Mouse (Mus musculus) stomach, postnatal 0 days (tissue): ENCODE measurements at regions not wholly inside any gene's neighbourhood (a gene's known extent, or its start where the extent isn't known, plus 50 kb on each side); places are given as distances from the start of the nearest gene placed in this dataset.

ENCODE experiments used
- ATAC-seq: fragments of 200-750 bp; cut with Nextera tagmentation; 2 replicates; pipeline ENCODE4 v1.8.0; 2017; ENCODE audit not compliant: low FRiP score, low TSS enrichment
- DNase-seq: peaks from one replicate; pipeline ENCODE4 v3.0.0-alpha.2; 2016; ENCODE audit warnings: low spot score
- H3K27ac ChIP-seq: fragments of 300-500 bp; sonication (generic); replicated peaks from 2 replicates; pipeline ENCODE4 v1.5.1; 2014; ENCODE audit warnings: mild to moderate bottlenecking, control low read depth
- H3K27me3 ChIP-seq: fragments of 300-500 bp; sonication (generic); 2 replicates; pipeline ENCODE4 v1.6.1; 2014; ENCODE audit warnings: low read length; ENCODE audit not compliant: control insufficient read depth, insufficient read depth
- H3K36me3 ChIP-seq: fragments of 300-500 bp; sonication (generic); 2 replicates; pipeline ENCODE4 v1.6.1; 2014; ENCODE audit warnings: low read length, mixed read lengths; ENCODE audit not compliant: control insufficient read depth, insufficient read depth
- H3K4me1 ChIP-seq: fragments of 300-500 bp; sonication (generic); replicated peaks from 2 replicates; pipeline ENCODE4 v1.6.1; 2014; ENCODE audit warnings: antibody characterized with exemption; ENCODE audit not compliant: control insufficient read depth, insufficient read depth
- H3K4me2 ChIP-seq: fragments of 300-500 bp; sonication (generic); replicated peaks from 2 replicates; pipeline ENCODE4 v1.6.1; 2014; ENCODE audit warnings: low read depth, mild to moderate bottlenecking, control low read depth, moderate library complexity
- H3K4me3 ChIP-seq: fragments of 300-500 bp; sonication (generic); 2 replicates; pipeline ENCODE4 v1.5.1; 2014; ENCODE audit warnings: low read depth, low read length, control low read depth
- H3K9ac ChIP-seq: fragments of 300-500 bp; sonication (generic); 2 replicates; pipeline ENCODE4 v1.6.1; 2014; ENCODE audit warnings: mild to moderate bottlenecking, low read length, control low read depth, mixed read lengths
- H3K9me3 ChIP-seq: fragments of 300-500 bp; sonication (generic); 2 replicates; pipeline ENCODE4 v1.6.1; 2016; ENCODE audit warnings: low read length; ENCODE audit not compliant: control insufficient read depth
- CTCF ChIP-seq: IDR thresholded peaks from 2 replicates; pipeline ENCODE4 v1.5.1; 2016; ENCODE audit warnings: antibody characterized with exemption, low read depth, mild to moderate bottlenecking, moderate library complexity
- EP300 ChIP-seq: optimal IDR thresholded peaks from 2 replicates; pipeline ENCODE3; 2016; ENCODE audit warnings: antibody characterized with exemption
- WGBS: fragments of 180-500 bp; shearing (Covaris S2); extraction: QIAGEN DNeasy Blood & Tissue Kit; methylation state at CpG from one replicate; pipeline ENCODE4 v1.1.7; 2014; 5-methylcytosine and 5-hydroxymethylcytosine counted together

GRCm38 (mm10) chr15:94024126-94024730, 428.5 kb upstream of the Prickle1 start:
- Histone ChIP-seq H3K36me3 (no peaks in the 10 kb centered on the region), H3K4me2 (no peak overlapping the region), H3K27me3 (no peaks in the 10 kb centered on the region), H3K4me1 (no peaks in the 10 kb centered on the region), H3K9ac (no peak overlapping the region), H3K9me3 (no peaks in the 10 kb centered on the region), H3K4me3 (no peak overlapping the region), H3K27ac (no peak overlapping the region)
- 58% methylated on average over 4 of the region's 4 CpGs for WGBS
- TF ChIP-seq EP300 (no peak), CTCF (no peak)
- DNase-seq: no peak
- ATAC-seq: no peak

- Histone ChIP-seq H3K27ac (no peak overlapping the region), H3K4me3 (no peak overlapping the region), H3K9ac (no peak overlapping the region), H3K9me3 (no peaks in the 10 kb centered on the region), H3K4me2 (no peak overlapping the region), H3K27me3 (no peaks in the 10 kb centered on the region), H3K36me3 (no peaks in the 10 kb centered on the region), H3K4me1 (no peaks in the 10 kb centered on the region)
- no peak for ATAC-seq
- DNase-seq: no peak
- TF ChIP-seq EP300 (no peak), CTCF (no peak)
- 67% methylated on average over 4 of the region's 4 CpGs for WGBS
Observed at GRCm38 (mm10) chr15:94023501-94023900, 427.8 kb upstream of the Prickle1 start.

GRCm38 (mm10) chr15:94017814-94018213, 422.1 kb upstream of the Prickle1 start:
- WGBS: 57% methylated on average over 9 of the region's 9 CpGs
- no peak for ATAC-seq
- no peak for TF ChIP-seq CTCF
- TF ChIP-seq EP300: no peak

GRCm38 (mm10) chr15:94011499-94011898, 415.8 kb upstream of the Prickle1 start:
- no peak overlapping the region for H3K9ac ChIP-seq
- no peak overlapping the region for H3K27ac ChIP-seq
- no peak overlapping the region for H3K4me3 ChIP-seq
- no peak for TF ChIP-seq CTCF
- TF ChIP-seq EP300: no peak
- H3K9me3 ChIP-seq: no peaks in the 10 kb centered on the region
- no peaks in the 10 kb centered on the region for H3K27me3 ChIP-seq
- no peaks in the 10 kb centered on the region for H3K36me3 ChIP-seq
- H3K4me1 ChIP-seq: no peaks in the 10 kb centered on the region
- no peak overlapping the region for H3K4me2 ChIP-seq
- 46% methylated on average over 4 of the region's 4 CpGs for WGBS
- ATAC-seq (no peak), DNase-seq (no peak)

More at GRCm38 (mm10) chr15:94017814-94018213, 422.1 kb upstream of the Prickle1 start:
- Histone ChIP-seq H3K4me2 (no peak overlapping the region), H3K9me3 (no peaks in the 10 kb centered on the region), H3K4me1 (no peaks in the 10 kb centered on the region), H3K27ac (no peak overlapping the region), H3K36me3 (no peaks in the 10 kb centered on the region), H3K4me3 (no peak overlapping the region), H3K9ac (no peak overlapping the region), H3K27me3 (no peaks in the 10 kb centered on the region)
- no peak for DNase-seq

GRCm38 (mm10) chr15:94006082-94006481, 410.4 kb upstream of the Prickle1 start:
- H3K4me2 ChIP-seq: no peak overlapping the region
- no peaks in the 10 kb centered on the region for H3K27me3 ChIP-seq
- TF ChIP-seq CTCF: no peak
- no peak overlapping the region for H3K4me3 ChIP-seq
- DNase-seq (no peak), ATAC-seq (no peak)
- 59% methylated on average over 5 of the region's 5 CpGs for WGBS
- H3K4me1 ChIP-seq: no peaks in the 10 kb centered on the region
- no peak overlapping the region for H3K9ac ChIP-seq
- H3K36me3 ChIP-seq: no peaks in the 10 kb centered on the region
- H3K27ac ChIP-seq: no peak overlapping the region
- H3K9me3 ChIP-seq: no peaks in the 10 kb centered on the region

- no peak for DNase-seq
- Histone ChIP-seq H3K36me3 (no peaks in the 10 kb centered on the region), H3K4me1 (no peaks in the 10 kb centered on the region), H3K4me2 (no peak overlapping the region), H3K9me3 (no peaks in the 10 kb centered on the region), H3K27me3 (no peaks in the 10 kb centered on the region), H3K4me3 (no peak overlapping the region), H3K27ac (no peak overlapping the region), H3K9ac (no peak overlapping the region)
- 37% methylated on average over 4 of the region's 4 CpGs for WGBS
- TF ChIP-seq EP300: no peak
- no peak for ATAC-seq
Observed at GRCm38 (mm10) chr15:94004911-94005310, 409.2 kb upstream of the Prickle1 start.
